Mouse (Mus musculus) liver, embryonic 13.5 days (tissue): ENCODE data around the gene Mecp2. TPM values are rescaled to one million over a fixed set of nuclear protein-coding genes. Genes with fewer than 3 reads are reported as not detected.
A peak's percentile ranks its signal among the peaks of the same experiment; 100 is the strongest.

Experiments used
- ATAC-seq: fragments of 200-750 bp; cut with Nextera tagmentation; 2 replicates; pipeline ENCODE4 v1.8.0; 2017; ENCODE audit warnings: low read depth, mild to moderate bottlenecking, moderate number of reproducible peaks, moderate library complexity
- DNase-seq: peaks from one replicate; pipeline ENCODE4 v3.0.0; 2022
- H3K27ac ChIP-seq: fragments of 300-500 bp; sonication (generic); 2 replicates; pipeline ENCODE4 v1.5.1; 2015; ENCODE audit warnings: moderate library complexity, mild to moderate bottlenecking, inconsistent platforms
- H3K27me3 ChIP-seq: fragments of 300-500 bp; sonication (generic); 2 replicates; pipeline ENCODE4 v1.6.1; 2015; ENCODE audit warnings: mild to moderate bottlenecking, inconsistent platforms
- H3K36me3 ChIP-seq: fragments of 300-500 bp; sonication (generic); 2 replicates; pipeline ENCODE4 v1.6.1; 2015; ENCODE audit warnings: mild to moderate bottlenecking, inconsistent platforms
- H3K4me1 ChIP-seq: fragments of 300-500 bp; sonication (generic); replicated peaks from 2 replicates; pipeline ENCODE4 v1.6.1; 2015; ENCODE audit warnings: inconsistent platforms
- H3K4me2 ChIP-seq: fragments of 300-500 bp; sonication (generic); 2 replicates; pipeline ENCODE4 v1.6.1; 2015; ENCODE audit warnings: inconsistent platforms, mild to moderate bottlenecking, moderate library complexity
- H3K4me3 ChIP-seq: fragments of 300-500 bp; sonication (generic); replicated peaks from 2 replicates; pipeline ENCODE4 v1.5.1; 2015; ENCODE audit warnings: mild to moderate bottlenecking, inconsistent platforms
- H3K9ac ChIP-seq: fragments of 300-500 bp; sonication (generic); 2 replicates; pipeline ENCODE4 v1.6.1; 2015; ENCODE audit warnings: mild to moderate bottlenecking, inconsistent platforms
- H3K9me3 ChIP-seq: fragments of 300-500 bp; sonication (generic); replicated peaks from 2 replicates; pipeline ENCODE4 v1.6.1; 2016; ENCODE audit warnings: inconsistent platforms
- WGBS: fragments of 180-500 bp; shearing (Covaris S2); methylation state at CpG from one replicate; pipeline ENCODE4 v1.1.7; 2015; ENCODE audit not compliant: insufficient replicate concordance; 5-methylcytosine and 5-hydroxymethylcytosine counted together
- microRNA counts: library from miRNA; unstranded; fragments of <30 nt; microRNA quantifications from one replicate; lab custom pipeline; 2016
- microRNA-seq: library from miRNA; unstranded; fragments of <30 nt; microRNA quantifications from one replicate; pipeline ENCODE4, GENCODE M21; 2016
- polyA plus RNA-seq: library from polyadenylated mRNA; unstranded; fragments of >200 nt; fragmentation: Nextera tagmentation; extraction: Ambion mirVana; gene quantifications from 2 replicates; pipeline ENCODE4 v1.2.1, GENCODE M21; 2015

Mecp2 gene
- polyA plus RNA-seq, 1 experiment from 2014 or later = 6.8 TPM

DNA sequence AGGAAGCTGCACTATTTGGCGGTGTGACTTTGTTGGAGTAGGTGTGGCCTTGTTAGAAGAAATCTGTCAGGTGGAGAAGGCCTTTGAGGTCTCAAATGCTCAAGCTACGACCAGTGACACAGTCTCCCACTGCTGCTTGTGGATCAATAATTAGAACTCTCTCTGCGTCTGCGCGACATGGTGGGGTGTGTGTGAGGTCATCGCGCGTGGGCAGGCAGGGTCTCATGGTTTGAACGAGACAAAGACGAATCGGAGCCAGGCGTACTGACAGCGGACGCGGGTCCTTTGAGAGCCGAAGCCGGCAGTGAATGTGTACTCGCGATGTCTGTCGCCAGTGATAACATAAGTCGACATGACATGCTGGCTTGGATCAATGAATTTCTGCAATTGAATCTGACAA lies 128.8 kb downstream of the Mecp2 start:
- 78% methylated on average over 21 of the region's 21 CpGs for WGBS
- ATAC-seq = no peak

DNA sequence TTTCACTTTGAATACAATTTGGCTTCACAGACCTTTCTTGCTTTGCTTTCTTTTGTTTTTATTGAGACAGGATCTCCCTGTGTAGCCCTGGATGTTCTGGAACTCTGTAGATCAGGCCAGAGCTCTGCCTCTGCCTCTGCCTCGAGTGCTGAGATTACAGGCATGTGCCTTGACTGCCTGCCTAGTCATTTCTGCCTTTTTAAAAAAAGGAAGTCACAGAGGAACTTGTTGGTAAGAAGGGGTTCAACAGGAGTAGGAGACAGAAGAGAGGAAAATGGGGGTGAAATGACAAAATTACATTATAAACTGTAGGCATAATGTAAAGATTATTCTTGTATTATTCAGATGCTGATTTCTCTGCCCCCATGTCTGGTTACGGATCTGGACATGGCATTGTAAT lies 131.5 kb downstream of the Mecp2 start:
- DNase-seq (no peak), ATAC-seq (no peak)
- no peaks in the 10 kb centered on the region for H3K36me3 ChIP-seq
- WGBS = 46% methylated on average over 2 of the region's 2 CpGs
- H3K27me3 ChIP-seq = no peaks in the 10 kb centered on the region
- no peaks in the 10 kb centered on the region for H3K9me3 ChIP-seq
- peaks cover 19% of the 10 kb centered on the region for H3K4me1 ChIP-seq
- no peak overlapping the region for H3K27ac ChIP-seq
- no peak overlapping the region for H3K9ac ChIP-seq
- H3K4me2 ChIP-seq = no peak overlapping the region
- no peak overlapping the region for H3K4me3 ChIP-seq

More for the DNA sequence above, 128.8 kb downstream of the Mecp2 start:
- Histone ChIP-seq H3K36me3 (no peaks in the 10 kb centered on the region), H3K4me2 (no peak overlapping the region), H3K27me3 (no peaks in the 10 kb centered on the region), H3K4me3 (no peak overlapping the region), H3K27ac (no peak overlapping the region), H3K4me1 (no peaks in the 10 kb centered on the region), H3K9ac (no peak overlapping the region), H3K9me3 (no peaks in the 10 kb centered on the region)
- DNase-seq = no peak

GRCm38 (mm10) chrX:74001024-74001423 lies 134.1 kb downstream of the Mecp2 start:
- WGBS = 48% methylated on average over 3 of the region's 3 CpGs
- Histone ChIP-seq H3K4me3 (no peak overlapping the region), H3K4me2 (no peak overlapping the region), H3K27ac (no peak overlapping the region; the same call in 1 of the 2 replicates), H3K9me3 (no peaks in the 10 kb centered on the region), H3K36me3 (no peaks in the 10 kb centered on the region), H3K4me1 (peaks cover 36% of the 10 kb centered on the region), H3K9ac (no peak overlapping the region), H3K27me3 (no peaks in the 10 kb centered on the region)
- DNase-seq (no peak), ATAC-seq (no peak)

GRCm38 (mm10) chrX:73998911-73999869 lies 136.0 kb downstream of the Mecp2 start:
- Histone ChIP-seq H3K4me2 (peak overlapping the region; percentile 43), H3K4me3 (peak overlapping the region; percentile 18), H3K27me3 (no peaks in the 10 kb centered on the region), H3K9ac (peak overlapping the region; percentile 51; the same call in 1 of the 2 replicates), H3K4me1 (peaks cover 39% of the 10 kb centered on the region), H3K27ac (peak overlapping the region; percentile 88), H3K9me3 (no peaks in the 10 kb centered on the region), H3K36me3 (no peaks in the 10 kb centered on the region)
- ATAC-seq (peak; percentile 94), DNase-seq (peak; percentile 69)
- WGBS = 18% methylated on average over 8 of the region's 8 CpGs

GRCm38 (mm10) chrX:73977783-73978182 lies 157.4 kb downstream of the Mecp2 start:
- H3K27me3 ChIP-seq = no peaks in the 10 kb centered on the region
- ATAC-seq = no peak

More at GRCm38 (mm10) chrX:73977783-73978182, 157.4 kb downstream of the Mecp2 start:
- no peaks in the 10 kb centered on the region for H3K36me3 ChIP-seq
- H3K4me2 ChIP-seq = no peak overlapping the region
- no peaks in the 10 kb centered on the region for H3K4me1 ChIP-seq
- 56% methylated on average over 1 of the region's 1 CpGs for WGBS
- no peak overlapping the region for H3K9ac ChIP-seq
- DNase-seq = no peak
- no peak overlapping the region for H3K4me3 ChIP-seq
- no peak overlapping the region for H3K27ac ChIP-seq
- H3K9me3 ChIP-seq = no peaks in the 10 kb centered on the region

MicroRNAs within 50 kb of the gene (microRNA counts, 519-probe panel; counts per million panel counts)
- microRNA mmu-miR-718 (lab: Ali Mortazavi, UCI) = 114 counts per million

Small RNA genes within 50 kb of the gene (microRNA-seq; reads per million reads assigned to microRNA genes)
- gene Mir5132 (2.1 reads per million), gene Mir718 (1.5 reads per million)

Other genes starting within 250 kb of the Mecp2 start
- 0.06 and 0.10 TPM in 2 replicates for gene Avpr2, start 243.3 kb downstream of the Mecp2 start, polyA plus RNA-seq
- gene L1cam, start 239.3 kb downstream of the Mecp2 start, polyA plus RNA-seq = 0.16 and 0.19 TPM in 2 replicates
- 4.7 and 4.8 TPM in 2 replicates for gene Arhgap4, start 213.5 kb downstream of the Mecp2 start, polyA plus RNA-seq
- gene Naa10, start 213.4 kb downstream of the Mecp2 start, polyA plus RNA-seq = 129 and 131 TPM in 2 replicates
- gene Renbp, start 204.5 kb downstream of the Mecp2 start, polyA plus RNA-seq = 17.5 TPM in 2 replicates
- 34.9 and 38.5 TPM in 2 replicates for gene Hcfc1, start 169.0 kb downstream of the Mecp2 start, polyA plus RNA-seq
- 25.0 and 27.7 TPM in 2 replicates for gene Irak1, start 111.4 kb downstream of the Mecp2 start, polyA plus RNA-seq
- not detected in 2 replicates for gene Opn1mw, start 7.9 kb downstream of the Mecp2 start, polyA plus RNA-seq
- not detected in 2 replicates for gene Tex28, start 32.5 kb upstream of the Mecp2 start, polyA plus RNA-seq
- gene Tktl1, start 41.9 kb upstream of the Mecp2 start, polyA plus RNA-seq = not detected in 2 replicates
- gene Flna, start 114.5 kb upstream of the Mecp2 start, polyA plus RNA-seq = 38.9 and 43.6 TPM in 2 replicates
- gene Emd, start 119.3 kb upstream of the Mecp2 start, polyA plus RNA-seq = 11.5 and 11.8 TPM in 2 replicates
- gene Rpl10, start 135.4 kb upstream of the Mecp2 start, polyA plus RNA-seq = 609 and 656 TPM in 2 replicates
- gene Taz, start 146.5 kb upstream of the Mecp2 start, polyA plus RNA-seq = 25.4 and 30.8 TPM in 2 replicates
- gene Dnase1l1, start 147.0 kb upstream of the Mecp2 start, polyA plus RNA-seq = 21.0 and 22.1 TPM in 2 replicates
- 69.8 and 72.1 TPM in 2 replicates for gene Atp6ap1, start 161.7 kb upstream of the Mecp2 start, polyA plus RNA-seq
- 45.7 and 49.2 TPM in 2 replicates for gene Gdi1, start 169.6 kb upstream of the Mecp2 start, polyA plus RNA-seq
- 37.8 and 42.6 TPM in 2 replicates for gene Fam50a, start 177.7 kb upstream of the Mecp2 start, polyA plus RNA-seq
- 1.2 and 1.3 TPM in 2 replicates for gene Plxna3, start 193.7 kb upstream of the Mecp2 start, polyA plus RNA-seq
- gene Lage3, start 218.3 kb upstream of the Mecp2 start, polyA plus RNA-seq = 62.2 and 71.7 TPM in 2 replicates
- 39.8 and 47.2 TPM in 2 replicates for gene Ubl4a, start 237.9 kb upstream of the Mecp2 start, polyA plus RNA-seq
- 8.2 and 8.4 TPM in 2 replicates for gene Slc10a3, start 238.0 kb upstream of the Mecp2 start, polyA plus RNA-seq